Mouse (Mus musculus) hindbrain, embryonic 14.5 days (tissue): ENCODE measurements around the gene Ppp2r5d. TPM values are rescaled to one million over a fixed set of nuclear protein-coding genes. Genes with fewer than 3 reads are reported as not detected.

Experiments
- ATAC-seq: fragments of 200-750 bp; cut with Nextera tagmentation; 2 replicates; pipeline ENCODE4 v1.8.0; 2017; ENCODE audit warnings: moderate number of reproducible peaks, mild to moderate bottlenecking, moderate TSS enrichment, moderate library complexity; ENCODE audit not compliant: low FRiP score
- DNase-seq: peaks from one replicate; pipeline ENCODE4 v3.0.0-alpha.2; 2015; ENCODE audit warnings: low spot score
- H3K27ac ChIP-seq: fragments of 300-500 bp; sonication (generic); 2 replicates; pipeline ENCODE4 v1.5.1; 2014; ENCODE audit warnings: mild to moderate bottlenecking, moderate library complexity
- H3K27me3 ChIP-seq: fragments of 300-500 bp; sonication (generic); 2 replicates; pipeline ENCODE4 v1.6.1; 2014; ENCODE audit warnings: mild to moderate bottlenecking, low read length, mixed read lengths; ENCODE audit not compliant: control insufficient read depth, insufficient read depth
- H3K36me3 ChIP-seq: fragments of 300-500 bp; sonication (generic); replicated peaks from 2 replicates; pipeline ENCODE4 v1.6.1; 2014; ENCODE audit not compliant: control insufficient read depth, insufficient read depth
- H3K4me1 ChIP-seq: fragments of 300-500 bp; sonication (generic); replicated peaks from 2 replicates; pipeline ENCODE4 v1.6.1; 2014; ENCODE audit warnings: antibody characterized with exemption, low read length, mixed read lengths; ENCODE audit not compliant: control insufficient read depth, insufficient read depth
- H3K4me2 ChIP-seq: fragments of 300-500 bp; sonication (generic); replicated peaks from 2 replicates; pipeline ENCODE4 v1.6.1; 2014; ENCODE audit warnings: mild to moderate bottlenecking, moderate library complexity
- H3K4me3 ChIP-seq: fragments of 300-500 bp; sonication (generic); replicated peaks from 2 replicates; pipeline ENCODE4 v1.5.1; 2014; ENCODE audit warnings: mild to moderate bottlenecking, low read length
- H3K9ac ChIP-seq: fragments of 300-500 bp; sonication (generic); 2 replicates; pipeline ENCODE4 v1.6.1; 2014
- H3K9me3 ChIP-seq: fragments of 300-500 bp; sonication (generic); 2 replicates; pipeline ENCODE4 v1.6.1; 2016; ENCODE audit warnings: low read length; ENCODE audit not compliant: control insufficient read depth
- WGBS: fragments of 180-500 bp; shearing (Covaris S2); extraction: QIAGEN DNeasy Blood & Tissue Kit; methylation state at CpG from one replicate; pipeline ENCODE4 v1.1.7; 2014; 5-methylcytosine and 5-hydroxymethylcytosine counted together
- polyA plus RNA-seq: library from polyadenylated mRNA; unstranded; fragments of >200 nt; fragmentation: Nextera tagmentation; extraction: Ambion mirVana; gene quantifications from 2 replicates; pipeline ENCODE4 v1.2.1, GENCODE M21; 2014

The Ppp2r5d gene
- polyA plus RNA-seq, 1 experiment from 2014 or later: 78.2 TPM

DNA sequence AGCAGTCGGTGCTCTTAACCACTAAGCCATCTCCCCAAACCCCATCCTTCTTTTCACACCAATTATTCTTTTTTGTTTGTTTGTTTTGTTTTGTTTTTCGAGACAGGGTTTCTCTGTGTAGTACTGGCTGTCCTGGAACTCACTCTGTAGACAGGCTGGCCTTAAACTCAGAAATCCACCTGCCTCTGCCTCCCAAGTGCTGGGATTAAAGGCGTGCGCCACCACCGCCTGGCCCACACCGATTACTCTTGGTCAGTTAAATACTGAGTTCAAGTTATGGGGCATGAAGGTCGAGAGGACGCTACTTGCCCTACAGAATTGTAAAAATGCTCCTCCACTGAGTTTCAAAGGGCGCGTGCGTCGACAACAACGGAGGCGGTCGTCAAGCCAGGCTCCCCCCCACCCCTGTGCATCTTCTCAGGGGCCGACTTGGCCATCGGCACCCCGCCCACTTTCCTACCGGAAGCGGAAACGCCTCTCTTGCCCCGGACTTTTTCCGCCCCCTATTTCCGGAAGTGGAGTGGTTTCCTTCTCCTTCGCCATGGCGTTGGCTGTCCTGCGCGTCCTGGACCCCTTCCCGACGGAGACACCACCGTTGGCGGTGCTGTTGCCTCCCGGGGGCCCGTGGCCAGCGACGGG lies 6.2 kb upstream of the Ppp2r5d start, which contains the start of gene Pex6:
TSS of gene Pex6 (plus strand) at position 505 of the 639 bp plus-strand sequence.
- Histone ChIP-seq H3K36me3 (peaks cover 23% of the 10 kb centered on the region), H3K4me1 (peaks cover 13% of the 10 kb centered on the region), H3K9me3 (no peaks in the 10 kb centered on the region), H3K4me2 (peak within 1 kb of the TSS; percentile 99), H3K27ac (peak within 1 kb of the TSS; percentile 83), H3K4me3 (peak within 1 kb of the TSS; percentile 97), H3K9ac (peak within 1 kb of the TSS; percentile 88), H3K27me3 (no peaks in the 10 kb centered on the region)
- ATAC-seq: peak; percentile 93
- WGBS: 9% methylated on average over 36 of the region's 36 CpGs
- peak; percentile 94 for DNase-seq

DNA sequence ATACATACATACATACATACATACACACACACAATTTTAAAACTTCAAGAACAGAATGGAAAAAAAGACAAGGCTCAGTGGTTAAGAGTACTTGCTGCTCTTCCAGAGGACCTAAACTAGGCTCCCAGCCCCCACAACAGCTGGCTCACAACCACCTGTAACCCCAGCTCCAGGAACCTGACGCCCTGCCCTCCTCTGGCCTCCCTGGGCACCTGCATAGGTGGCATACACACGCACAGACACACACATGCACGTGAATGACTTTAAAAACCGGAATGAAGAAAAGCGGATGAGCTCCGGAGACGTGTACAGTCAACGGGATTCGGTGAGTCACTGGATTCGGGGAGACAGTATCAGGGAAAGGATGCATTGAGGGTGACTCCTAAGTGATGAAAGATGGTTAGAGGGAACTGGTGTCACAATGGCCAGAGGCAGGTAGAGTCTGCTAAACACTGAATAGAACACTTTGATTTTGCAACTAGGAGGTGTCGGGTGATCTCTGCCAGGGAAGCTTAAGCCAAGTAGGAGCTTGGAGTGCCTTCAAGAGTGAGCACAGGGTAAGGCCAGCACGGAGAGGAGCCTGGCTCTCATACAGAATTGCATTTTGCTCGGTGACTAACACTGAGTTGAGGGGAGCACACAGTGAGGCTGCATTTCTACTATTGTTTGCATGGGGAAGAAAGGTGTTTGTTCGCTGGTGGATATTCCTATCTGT lies 1.6 kb upstream of the Ppp2r5d start:
- DNase-seq: no peak
- Histone ChIP-seq H3K4me1 (peaks cover 34% of the 10 kb centered on the region), H3K4me3 (0 out of 2 replicates have a peak overlapping the region, but pooled peaks have one; percentile 88), H3K36me3 (no peaks in the 10 kb centered on the region), H3K27ac (no peak overlapping the region), H3K9me3 (no peaks in the 10 kb centered on the region), H3K4me2 (peak overlapping the region; percentile 88; the same call in 1 of the 2 replicates), H3K9ac (no peak overlapping the region), H3K27me3 (no peaks in the 10 kb centered on the region)
- ATAC-seq: no peak
- WGBS: 94% methylated on average over 14 of the region's 14 CpGs

DNA sequence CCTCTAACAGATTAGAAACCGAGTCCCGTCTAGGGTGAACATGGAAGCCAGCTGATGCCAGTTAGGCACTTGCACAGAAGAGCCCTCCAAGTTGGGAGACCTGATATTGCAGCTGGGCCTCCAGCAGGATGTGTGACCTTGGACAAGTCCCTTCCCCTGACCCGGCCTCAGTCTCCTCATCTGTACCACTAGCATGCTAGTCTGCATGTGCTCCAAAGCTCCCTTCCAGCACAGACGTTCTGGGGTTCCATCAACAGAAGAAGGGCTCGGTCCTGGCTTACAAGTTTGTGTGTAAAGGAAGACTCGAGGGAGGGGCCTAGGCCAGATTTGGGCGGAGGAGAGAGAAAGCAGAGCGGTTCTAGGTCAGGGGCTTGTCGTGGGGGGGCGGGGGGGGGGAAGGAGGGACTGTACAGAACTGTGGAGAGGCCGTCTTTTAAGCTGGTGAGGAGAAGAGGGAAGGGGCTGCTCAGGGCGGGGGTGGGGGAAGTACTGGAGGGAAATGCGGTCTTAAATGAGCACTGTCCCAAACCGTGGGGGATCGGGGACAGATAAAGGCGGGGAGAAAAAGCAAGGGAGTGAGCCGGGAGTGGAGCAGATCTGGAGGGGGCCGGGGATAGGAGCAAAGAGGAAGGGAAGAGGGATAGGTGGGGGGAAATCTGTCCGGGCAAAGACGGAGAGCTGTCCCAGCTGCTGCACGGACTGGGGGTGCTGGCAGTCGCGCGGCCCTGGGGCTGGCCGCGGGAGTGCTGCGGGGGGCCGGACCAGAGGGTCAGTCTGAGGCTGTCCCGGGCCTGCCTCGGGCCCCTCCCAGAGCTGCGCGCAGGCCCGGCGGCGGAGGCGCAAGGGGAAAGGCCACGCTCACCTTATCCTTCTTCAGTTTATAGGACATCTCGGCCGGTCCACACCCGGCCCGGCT lies 682 bp downstream of the Ppp2r5d start:
- Histone ChIP-seq H3K9ac (peak overlapping the region; percentile 94), H3K36me3 (peaks cover 5% of the 10 kb centered on the region; the same call in 1 of the 2 replicates), H3K4me2 (peak overlapping the region; percentile 88), H3K4me3 (peak overlapping the region; percentile 88), H3K27ac (peak overlapping the region; percentile 93), H3K9me3 (no peaks in the 10 kb centered on the region), H3K27me3 (no peaks in the 10 kb centered on the region), H3K4me1 (peaks cover 35% of the 10 kb centered on the region)
- ATAC-seq: peak; percentile 61
- DNase-seq: no peak
- WGBS: 5% methylated on average over 34 of the region's 41 CpGs

DNA sequence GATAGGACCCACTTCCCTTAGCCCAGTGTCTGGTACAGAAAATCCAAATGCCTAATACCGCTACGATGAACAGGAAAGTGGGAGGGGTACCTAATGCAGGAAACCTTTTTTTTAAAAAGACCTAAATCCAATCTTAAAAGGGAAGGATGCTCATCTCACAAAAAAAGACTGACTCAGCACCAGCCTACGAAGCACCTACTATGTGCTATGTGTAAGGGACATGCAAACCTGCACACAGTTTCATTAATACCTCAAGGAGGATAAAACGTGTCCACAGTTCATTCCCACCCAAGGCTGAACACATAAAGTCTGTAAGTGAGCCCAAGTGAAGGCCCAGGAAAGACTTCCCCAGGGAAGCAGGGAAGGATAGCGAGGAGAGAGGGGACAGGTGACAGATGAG lies 2.4 kb downstream of the Ppp2r5d start:
- ATAC-seq: no peak
- peaks cover 35% of the 10 kb centered on the region for H3K4me1 ChIP-seq

DNA sequence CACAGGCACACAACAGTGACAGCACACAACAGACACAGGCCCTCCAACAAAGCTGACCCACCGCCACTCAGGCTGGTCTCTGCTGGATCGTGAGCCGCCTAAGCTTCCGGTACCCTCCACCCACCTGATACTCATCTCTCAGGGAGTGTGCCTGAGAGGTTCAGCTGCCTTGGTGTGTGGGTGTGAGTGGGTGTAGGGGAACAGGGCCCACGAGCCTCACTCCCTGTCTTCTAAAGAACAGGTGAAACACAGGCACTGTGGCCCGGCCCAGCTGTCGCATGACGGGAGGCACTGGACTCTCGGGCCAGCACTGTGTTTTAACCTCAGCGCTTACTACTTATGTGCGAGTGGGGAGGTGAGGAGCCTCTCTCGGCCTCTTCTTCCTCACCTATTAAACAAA lies 2.8 kb downstream of the Ppp2r5d start:
- no peak overlapping the region for H3K4me3 ChIP-seq
- H3K4me1 ChIP-seq: peaks cover 35% of the 10 kb centered on the region
- DNase-seq (no peak), ATAC-seq (no peak)
- H3K36me3 ChIP-seq: peaks cover 20% of the 10 kb centered on the region; the same call in 1 of the 2 replicates
- H3K4me2 ChIP-seq: no peak overlapping the region
- no peaks in the 10 kb centered on the region for H3K27me3 ChIP-seq
- no peak overlapping the region for H3K27ac ChIP-seq
- no peaks in the 10 kb centered on the region for H3K9me3 ChIP-seq
- 90% methylated on average over 12 of the region's 12 CpGs for WGBS
- no peak overlapping the region for H3K9ac ChIP-seq

More for the DNA sequence above, 2.4 kb downstream of the Ppp2r5d start:
- Histone ChIP-seq H3K9ac (peak overlapping the region; percentile 94), H3K27me3 (no peaks in the 10 kb centered on the region), H3K9me3 (no peaks in the 10 kb centered on the region), H3K36me3 (peaks cover 20% of the 10 kb centered on the region; the same call in 1 of the 2 replicates), H3K4me3 (no peak overlapping the region), H3K27ac (no peak overlapping the region), H3K4me2 (peak overlapping the region; percentile 88)
- 91% methylated on average over 5 of the region's 5 CpGs for WGBS
- no peak for DNase-seq

DNA sequence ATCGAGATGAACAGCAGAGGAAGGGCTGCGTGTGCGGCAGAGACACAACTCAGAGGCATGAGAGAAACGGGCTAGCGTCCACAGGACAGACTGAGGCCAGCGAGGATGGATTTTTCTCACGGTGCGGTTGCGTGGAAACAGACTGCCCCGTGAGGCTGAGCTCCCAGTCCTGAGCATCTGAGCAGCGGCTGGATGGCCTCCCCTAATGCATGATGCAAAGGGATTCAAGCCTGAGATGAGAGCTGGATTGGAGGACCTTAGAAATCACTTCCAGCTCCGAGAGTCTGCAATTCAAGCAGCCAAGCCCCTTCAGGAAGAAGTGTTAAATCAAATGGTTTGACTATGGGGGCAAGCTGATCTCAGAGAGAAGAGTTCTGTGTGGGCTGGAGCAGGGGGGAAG lies 3.4 kb downstream of the Ppp2r5d start:
- no peaks in the 10 kb centered on the region for H3K9me3 ChIP-seq
- H3K4me3 ChIP-seq: no peak overlapping the region
- peaks cover 20% of the 10 kb centered on the region; the same call in 1 of the 2 replicates for H3K36me3 ChIP-seq
- H3K4me1 ChIP-seq: peaks cover 35% of the 10 kb centered on the region
- no peaks in the 10 kb centered on the region for H3K27me3 ChIP-seq
- 0 out of 2 replicates have a peak overlapping the region, but pooled peaks have one; percentile 1 for H3K27ac ChIP-seq
- ATAC-seq (no peak), DNase-seq (no peak)
- 0 out of 2 replicates have a peak overlapping the region, but pooled peaks have one; percentile 11 for H3K9ac ChIP-seq
- WGBS: 79% methylated on average over 12 of the region's 12 CpGs
- no peak overlapping the region; the same call in none of the 2 replicates for H3K4me2 ChIP-seq

DNA sequence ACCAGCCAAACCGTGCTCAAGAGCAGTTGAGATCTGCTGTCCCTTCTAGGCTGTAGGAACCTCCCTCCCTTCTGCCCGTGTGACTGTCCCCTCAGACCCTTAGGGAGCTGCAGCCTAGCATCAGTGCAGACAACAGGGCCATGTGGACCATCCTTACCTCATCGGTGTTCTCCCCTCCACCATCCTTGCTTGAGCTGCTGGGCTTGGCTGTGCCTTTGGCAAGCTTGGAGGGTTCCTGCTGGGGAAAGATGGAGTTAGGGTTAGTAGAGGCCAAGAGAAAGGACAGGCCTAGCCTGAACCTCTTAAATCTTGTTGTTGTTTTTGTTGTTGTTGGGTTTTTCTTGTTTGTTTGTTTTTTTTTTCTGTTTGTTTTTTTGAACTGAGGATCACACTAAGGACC lies 5.0 kb downstream of the Ppp2r5d start:
- ATAC-seq: no peak
- H3K4me2 ChIP-seq: no peak overlapping the region
- no peaks in the 10 kb centered on the region for H3K9me3 ChIP-seq
- H3K9ac ChIP-seq: no peak overlapping the region
- H3K27me3 ChIP-seq: no peaks in the 10 kb centered on the region
- WGBS: 90% methylated on average over 3 of the region's 3 CpGs
- DNase-seq: no peak
- no peak overlapping the region for H3K4me3 ChIP-seq
- no peak overlapping the region for H3K27ac ChIP-seq
- H3K36me3 ChIP-seq: peaks cover 25% of the 10 kb centered on the region; the same call in 1 of the 2 replicates
- peaks cover 27% of the 10 kb centered on the region for H3K4me1 ChIP-seq

DNA sequence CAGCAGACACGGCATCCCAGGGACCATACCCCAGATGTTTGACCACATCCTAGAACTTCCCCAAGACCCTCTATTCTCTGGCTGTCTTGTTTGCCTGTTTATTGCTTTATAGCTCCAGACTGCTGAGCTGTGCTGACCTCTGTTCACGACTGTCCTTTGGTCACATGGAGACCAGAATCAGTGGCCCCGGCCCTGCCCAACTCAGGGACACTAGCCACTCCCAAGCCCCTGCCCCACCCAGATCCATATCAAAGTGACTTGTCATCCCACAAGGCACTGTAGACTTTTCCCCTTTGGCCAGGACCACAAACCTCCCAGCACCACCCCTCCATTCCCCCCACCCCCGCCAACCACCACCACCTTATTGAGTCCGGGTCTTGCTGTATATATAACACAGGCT lies 5.7 kb downstream of the Ppp2r5d start:
- H3K9me3 ChIP-seq: no peaks in the 10 kb centered on the region
- 83% methylated on average over 5 of the region's 5 CpGs for WGBS
- H3K27me3 ChIP-seq: no peaks in the 10 kb centered on the region
- no peak overlapping the region for H3K4me2 ChIP-seq
- H3K9ac ChIP-seq: no peak overlapping the region
- H3K36me3 ChIP-seq: peaks cover 25% of the 10 kb centered on the region; the same call in 1 of the 2 replicates
- DNase-seq: no peak
- no peak overlapping the region for H3K4me3 ChIP-seq
- H3K4me1 ChIP-seq: peaks cover 27% of the 10 kb centered on the region
- ATAC-seq: no peak
- H3K27ac ChIP-seq: no peak overlapping the region
